Mouse (Mus musculus): ENCODE results near the gene Abracl. TPM values are rescaled to one million over a fixed set of nuclear protein-coding genes. Genes with fewer than 3 reads are reported as not detected.

Abracl gene
- total and polyA plus RNA-seq, 3 experiments, result 19.8 to 289 (median 40.1) TPM

GRCm38 (mm10) chr10:18058681-18059338 is 35.7 kb upstream of the Abracl start:
- ATAC-seq (ENCODE audit: extremely low read depth, insufficient number of reproducible peaks, low FRiP score, poor library complexity, severe bottlenecking) (no peak), DNase-seq (ENCODE audit: low spot score) (no peak)
- H3K4me3 ChIP-seq (ENCODE audit: low read depth, low read length), result no peak overlapping the region
- no peaks in the 10 kb centered on the region for H3K27me3 ChIP-seq (ENCODE audit: insufficient read depth, low read length)
- peaks cover 21% of the 10 kb centered on the region for H3K36me3 ChIP-seq (replicated peaks)
- H3K9me3 ChIP-seq (replicated peaks), result no peaks in the 10 kb centered on the region
- H3K4me1 ChIP-seq (ENCODE audit: insufficient read depth, low read depth, low read length), result peaks cover 34% of the 10 kb centered on the region
- TF ChIP-seq POLR2AphosphoS5 (IDR thresholded peaks at IDR 0.05; ENCODE audit: insufficient replicate concordance, low read depth, low read length), result no peak
- TF ChIP-seq CTCF (IDR thresholded peaks at IDR 0.05; ENCODE audit: low read depth, low read length), result no peak
- TF ChIP-seq TAL1 (conservative IDR thresholded peaks at IDR 0.05; ENCODE audit: low read depth, low read length), result no peak
- no peak for TF ChIP-seq GATA1 (IDR thresholded peaks at IDR 0.05; ENCODE audit: borderline replicate concordance, low read length)
- no peak for TF ChIP-seq GATA2 (IDR thresholded peaks at IDR 0.05; ENCODE audit: borderline replicate concordance, low read depth, low read length)

GRCm38 (mm10) chr10:18056391-18056745 is 33.3 kb upstream of the Abracl start:
- no peak for ATAC-seq (ENCODE audit: extremely low read depth, insufficient number of reproducible peaks, low FRiP score, poor library complexity, severe bottlenecking)
- H3K4me1 ChIP-seq (ENCODE audit: insufficient read depth, low read depth, low read length), result peaks cover 31% of the 10 kb centered on the region

GRCm38 (mm10) chr10:18055696-18056390 is 32.8 kb upstream of the Abracl start, which contains the start of gene Reps1:
Gene Reps1 (plus strand): TSS chr10:18055861.
- DNase-seq (ENCODE audit: low spot score) (peak; percentile 42), ATAC-seq (ENCODE audit: extremely low read depth, insufficient number of reproducible peaks, low FRiP score, poor library complexity, severe bottlenecking) (0 out of 2 replicates have a peak, but pooled peaks have one; percentile 11)
- no peaks in the 10 kb centered on the region; the same call in 1 of the 2 replicates for H3K27me3 ChIP-seq (ENCODE audit: insufficient read depth, low read length)
- peaks cover 29% of the 10 kb centered on the region for H3K4me1 ChIP-seq (ENCODE audit: insufficient read depth, low read depth, low read length)
- H3K9me3 ChIP-seq (replicated peaks), result no peaks in the 10 kb centered on the region
- TF ChIP-seq GATA2 (IDR thresholded peaks at IDR 0.05; ENCODE audit: borderline replicate concordance, low read depth, low read length) (no peak), GATA1 (IDR thresholded peaks at IDR 0.05; ENCODE audit: borderline replicate concordance, low read length) (no peak), TAL1 (conservative IDR thresholded peaks at IDR 0.05; ENCODE audit: low read depth, low read length) (no peak), POLR2AphosphoS5 (IDR thresholded peaks at IDR 0.05; ENCODE audit: insufficient replicate concordance, low read depth, low read length) (no peak)
- peak within 1 kb of the TSS; percentile 92 for H3K4me3 ChIP-seq (ENCODE audit: low read depth, low read length)
- peaks cover 14% of the 10 kb centered on the region for H3K36me3 ChIP-seq (replicated peaks)

More at GRCm38 (mm10) chr10:18056391-18056745, 33.3 kb upstream of the Abracl start:
- DNase-seq (ENCODE audit: low spot score), result no peak
- Histone ChIP-seq H3K36me3 (replicated peaks) (peaks cover 15% of the 10 kb centered on the region), H3K27me3 (ENCODE audit: insufficient read depth, low read length) (no peaks in the 10 kb centered on the region; the same call in 1 of the 2 replicates), H3K9me3 (replicated peaks) (no peaks in the 10 kb centered on the region), H3K4me3 (ENCODE audit: low read depth, low read length) (peak overlapping the region; percentile 92)
- TF ChIP-seq GATA1 (IDR thresholded peaks at IDR 0.05; ENCODE audit: borderline replicate concordance, low read length) (no peak), TAL1 (conservative IDR thresholded peaks at IDR 0.05; ENCODE audit: low read depth, low read length) (no peak), POLR2AphosphoS5 (IDR thresholded peaks at IDR 0.05; ENCODE audit: insufficient replicate concordance, low read depth, low read length) (no peak), CTCF (IDR thresholded peaks at IDR 0.05; ENCODE audit: low read depth, low read length) (no peak), GATA2 (IDR thresholded peaks at IDR 0.05; ENCODE audit: borderline replicate concordance, low read depth, low read length) (no peak)

- peak overlapping the region; percentile 92 for H3K4me3 ChIP-seq (ENCODE audit: low read depth, low read length)
- ATAC-seq (ENCODE audit: extremely low read depth, insufficient number of reproducible peaks, low FRiP score, poor library complexity, severe bottlenecking), result peak; percentile 92
- TF ChIP-seq POLR2AphosphoS5 (IDR thresholded peaks at IDR 0.05; ENCODE audit: insufficient replicate concordance, low read depth, low read length), result no peak
- no peak for TF ChIP-seq GATA2 (IDR thresholded peaks at IDR 0.05; ENCODE audit: borderline replicate concordance, low read depth, low read length)
- TF ChIP-seq CTCF (IDR thresholded peaks at IDR 0.05; ENCODE audit: low read depth, low read length), result peak; percentile 57
- no peak for TF ChIP-seq GATA1 (IDR thresholded peaks at IDR 0.05; ENCODE audit: borderline replicate concordance, low read length)
- peaks cover 28% of the 10 kb centered on the region for H3K4me1 ChIP-seq (ENCODE audit: insufficient read depth, low read depth, low read length)
- no peaks in the 10 kb centered on the region; the same call in 1 of the 2 replicates for H3K27me3 ChIP-seq (ENCODE audit: insufficient read depth, low read length)
- H3K36me3 ChIP-seq (replicated peaks), result peaks cover 14% of the 10 kb centered on the region
- peak; percentile 88 for DNase-seq (ENCODE audit: low spot score)
- H3K9me3 ChIP-seq (replicated peaks), result no peaks in the 10 kb centered on the region
Observed at GRCm38 (mm10) chr10:18055009-18055695, 32.1 kb upstream of the Abracl start.

- no peak for DNase-seq (ENCODE audit: low spot score)
- TF ChIP-seq GATA2 (IDR thresholded peaks at IDR 0.05; ENCODE audit: borderline replicate concordance, low read depth, low read length) (no peak), GATA1 (IDR thresholded peaks at IDR 0.05; ENCODE audit: borderline replicate concordance, low read length) (no peak), TAL1 (conservative IDR thresholded peaks at IDR 0.05; ENCODE audit: low read depth, low read length) (no peak), POLR2AphosphoS5 (IDR thresholded peaks at IDR 0.05; ENCODE audit: insufficient replicate concordance, low read depth, low read length) (no peak), CTCF (IDR thresholded peaks at IDR 0.05; ENCODE audit: low read depth, low read length) (no peak)
- no peak for ATAC-seq (ENCODE audit: extremely low read depth, insufficient number of reproducible peaks, low FRiP score, poor library complexity, severe bottlenecking)
- Histone ChIP-seq H3K27me3 (ENCODE audit: insufficient read depth, low read length) (peaks cover 21% of the 10 kb centered on the region), H3K36me3 (replicated peaks) (no peaks in the 10 kb centered on the region), H3K9me3 (replicated peaks) (no peaks in the 10 kb centered on the region), H3K4me3 (ENCODE audit: low read depth, low read length) (no peak overlapping the region), H3K4me1 (ENCODE audit: insufficient read depth, low read depth, low read length) (0 out of 2 replicates have a peak, but pooled peaks cover 2% of the 10 kb centered on the region)
Observed at GRCm38 (mm10) chr10:18047380-18048146, 24.5 kb upstream of the Abracl start.

Data from G1E (cell line).